Mouse (Mus musculus): Measurements from ENCODE around the gene Cabp1. TPM values are rescaled to one million over a fixed set of nuclear protein-coding genes. Genes with fewer than 3 reads are reported as not detected.
A peak's percentile ranks its signal among the peaks of the same experiment; 100 is the strongest.

Gene Cabp1
- polyA plus RNA-seq, 1 experiment: 3.1 TPM

DNA sequence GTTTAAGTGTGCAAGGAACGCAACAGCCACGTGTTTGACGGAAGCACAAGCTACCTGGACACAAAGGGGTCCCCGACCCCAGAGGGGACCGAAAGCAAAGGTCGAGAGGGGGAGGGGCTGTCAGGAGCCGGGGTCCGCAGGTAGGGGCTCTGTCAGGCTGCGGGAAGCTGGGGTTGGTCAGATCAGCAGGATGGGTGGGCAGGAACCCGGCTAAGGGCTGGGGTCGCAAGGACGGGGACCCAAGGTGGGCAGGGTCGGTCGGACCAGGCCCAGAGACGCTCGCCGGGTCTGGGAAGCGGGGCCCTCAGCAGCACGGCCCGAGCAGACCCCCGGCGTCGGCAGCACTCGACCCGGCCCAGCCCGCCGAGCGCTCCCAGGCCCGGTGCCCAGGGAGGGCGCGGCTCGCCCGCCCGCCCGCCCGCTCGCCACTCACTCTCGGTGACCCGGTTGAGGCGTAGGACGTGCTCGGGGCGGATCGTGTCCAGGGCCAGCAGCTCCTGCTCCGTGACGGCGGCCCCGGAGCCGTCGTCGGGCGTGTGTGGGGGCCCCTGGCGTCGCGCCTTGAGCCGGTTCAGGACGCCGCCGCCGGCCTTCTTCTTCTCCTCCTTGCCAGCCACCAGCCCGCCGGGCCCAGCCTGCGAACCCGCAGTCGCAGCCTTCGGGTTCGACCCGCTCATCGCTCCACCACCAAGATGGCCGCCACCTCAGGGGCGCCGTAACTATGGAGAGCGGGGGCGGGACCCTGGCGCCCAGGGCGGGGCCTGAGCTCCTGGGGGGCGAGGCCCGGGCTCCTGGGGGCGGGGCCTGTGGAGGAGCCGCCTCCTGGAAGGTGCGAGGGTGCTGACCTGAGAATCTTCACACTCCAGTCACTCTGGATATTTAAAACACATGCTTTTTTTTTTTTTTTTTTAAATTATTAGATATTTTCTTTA lies 59.7 kb downstream of the Cabp1 start, which contains the start of gene Unc119b:
Unc119b (minus strand) TSS at position 742 of the 932 bp plus-strand sequence.
- TF ChIP-seq TCF12 (IDR thresholded peaks at IDR 0.05; ENCODE audit: insufficient read depth, poor library complexity, severe bottlenecking) (no peak), USF1 (IDR thresholded peaks at IDR 0.05; ENCODE audit: low read depth) (no peak), MYOG (IDR thresholded peaks at IDR 0.05; ENCODE audit: control insufficient read depth in 1 of 3, insufficient read depth in 1 of 3, insufficient read length in 2 of 3, low read depth in 2 of 3) (no peak), TCF3 (IDR thresholded peaks at IDR 0.05; ENCODE audit: insufficient read length, low read depth) (no peak), POLR2A (IDR thresholded peaks at IDR 0.05; ENCODE audit: insufficient read length, low read depth) (peak; percentile 75), REST (IDR thresholded peaks at IDR 0.05; ENCODE audit: insufficient read depth, insufficient read length) (no peak), E2F4 (IDR thresholded peaks at IDR 0.05; ENCODE audit: insufficient read depth) (no peak), MAX (IDR thresholded peaks at IDR 0.05; ENCODE audit: low read depth) (no peak), MYOD1 (IDR thresholded peaks at IDR 0.05; ENCODE audit: control insufficient read depth in 1 of 3, insufficient read length in 2 of 3, low read depth in 2 of 3) (no peak), SRF (IDR thresholded peaks at IDR 0.05; ENCODE audit: control insufficient read depth, insufficient read length, low read depth) (no peak), CEBPB (IDR thresholded peaks at IDR 0.05; ENCODE audit: insufficient read depth, poor library complexity, severe bottlenecking) (no peak), POLR2AphosphoS2 (IDR thresholded peaks at IDR 0.05; ENCODE audit: insufficient read length, low read depth) (peak; percentile 70)
- no peaks in the 10 kb centered on the region for H3K27me3 ChIP-seq (ENCODE audit: control insufficient read depth, insufficient read depth, insufficient read length)
- H3K36me3 ChIP-seq (ENCODE audit: control insufficient read depth, insufficient read depth): no peaks in the 10 kb centered on the region
- H3K4me3 ChIP-seq: peak within 1 kb of the TSS; percentile 49
- H3ac ChIP-seq (ENCODE audit: control insufficient read depth, insufficient read length): peak within 1 kb of the TSS; percentile 63
- H3K79me2 ChIP-seq (ENCODE audit: control insufficient read depth, insufficient read depth): peaks cover 16% of the 10 kb centered on the region
- H3K4me2 ChIP-seq (ENCODE audit: low read depth): peak within 1 kb of the TSS; percentile 99

GRCm38 (mm10) chr5:115133358-115134066 lies 60.7 kb downstream of the Cabp1 start:
- peak overlapping the region; percentile 49 for H3K4me3 ChIP-seq
- H3K79me2 ChIP-seq (ENCODE audit: control insufficient read depth, insufficient read depth): peaks cover 16% of the 10 kb centered on the region
- TF ChIP-seq MAX (IDR thresholded peaks at IDR 0.05; ENCODE audit: low read depth) (no peak), REST (IDR thresholded peaks at IDR 0.05; ENCODE audit: insufficient read depth, insufficient read length) (no peak)
- no peaks in the 10 kb centered on the region for H3K27me3 ChIP-seq (ENCODE audit: control insufficient read depth, insufficient read depth, insufficient read length)
- peaks cover 6% of the 10 kb centered on the region for H3K36me3 ChIP-seq (ENCODE audit: control insufficient read depth, insufficient read depth)
- H3ac ChIP-seq (ENCODE audit: control insufficient read depth, insufficient read length): peak overlapping the region; percentile 63
- peak overlapping the region; percentile 99 for H3K4me2 ChIP-seq (ENCODE audit: low read depth)

GRCm38 (mm10) chr5:115132465-115132864 lies 61.7 kb downstream of the Cabp1 start:
- no peak overlapping the region for H3K4me2 ChIP-seq (ENCODE audit: low read depth)
- no peak overlapping the region for H3K4me3 ChIP-seq
- TF ChIP-seq E2F4 (IDR thresholded peaks at IDR 0.05; ENCODE audit: insufficient read depth): no peak
- no peak for TF ChIP-seq SRF (IDR thresholded peaks at IDR 0.05; ENCODE audit: control insufficient read depth, insufficient read length, low read depth)
- TF ChIP-seq REST (IDR thresholded peaks at IDR 0.05; ENCODE audit: insufficient read depth, insufficient read length): no peak
- TF ChIP-seq TCF3 (IDR thresholded peaks at IDR 0.05; ENCODE audit: insufficient read length, low read depth): no peak
- no peak for TF ChIP-seq POLR2A (IDR thresholded peaks at IDR 0.05; ENCODE audit: insufficient read length, low read depth)
- TF ChIP-seq USF1 (IDR thresholded peaks at IDR 0.05; ENCODE audit: low read depth): no peak
- no peaks in the 10 kb centered on the region for H3K27me3 ChIP-seq (ENCODE audit: control insufficient read depth, insufficient read depth, insufficient read length)
- peaks cover 12% of the 10 kb centered on the region for H3K36me3 ChIP-seq (ENCODE audit: control insufficient read depth, insufficient read depth)
- no peak overlapping the region for H3ac ChIP-seq (ENCODE audit: control insufficient read depth, insufficient read length)
- H3K79me2 ChIP-seq (ENCODE audit: control insufficient read depth, insufficient read depth): peaks cover 16% of the 10 kb centered on the region

DNA sequence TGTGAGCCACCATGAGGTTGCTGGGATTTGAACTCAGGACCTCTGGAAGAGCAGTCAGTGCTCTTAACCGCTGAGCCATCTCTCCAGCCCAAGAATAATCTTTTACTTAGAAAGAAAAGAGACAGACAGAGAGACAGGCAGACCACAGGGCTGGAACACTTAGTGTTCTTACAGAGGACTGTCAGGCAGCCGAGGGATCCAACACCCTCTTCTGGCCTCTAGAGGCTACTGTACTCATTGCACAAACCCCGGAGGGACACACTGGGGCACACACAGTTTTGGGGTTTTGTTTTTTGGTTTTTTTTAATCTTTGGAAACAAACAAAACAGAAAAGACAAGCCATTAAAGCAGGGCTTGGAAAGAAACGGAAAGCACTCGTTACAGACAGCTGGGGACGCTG lies 64.9 kb downstream of the Cabp1 start:
- Histone ChIP-seq H3K4me3 (no peak overlapping the region), H3K27me3 (ENCODE audit: control insufficient read depth, insufficient read depth, insufficient read length) (no peaks in the 10 kb centered on the region), H3K4me2 (ENCODE audit: low read depth) (no peak overlapping the region), H3K79me2 (ENCODE audit: control insufficient read depth, insufficient read depth) (peaks cover 16% of the 10 kb centered on the region), H3K36me3 (ENCODE audit: control insufficient read depth, insufficient read depth) (peaks cover 16% of the 10 kb centered on the region), H3ac (ENCODE audit: control insufficient read depth, insufficient read length) (no peak overlapping the region)
- TF ChIP-seq USF1 (IDR thresholded peaks at IDR 0.05; ENCODE audit: low read depth) (no peak), E2F4 (IDR thresholded peaks at IDR 0.05; ENCODE audit: insufficient read depth) (no peak), MYOG (IDR thresholded peaks at IDR 0.05; ENCODE audit: control insufficient read depth in 1 of 3, insufficient read depth in 1 of 3, insufficient read length in 2 of 3, low read depth in 2 of 3) (no peak), CEBPB (IDR thresholded peaks at IDR 0.05; ENCODE audit: insufficient read depth, poor library complexity, severe bottlenecking) (no peak), REST (IDR thresholded peaks at IDR 0.05; ENCODE audit: insufficient read depth, insufficient read length) (no peak), TCF12 (IDR thresholded peaks at IDR 0.05; ENCODE audit: insufficient read depth, poor library complexity, severe bottlenecking) (no peak), SRF (IDR thresholded peaks at IDR 0.05; ENCODE audit: control insufficient read depth, insufficient read length, low read depth) (no peak), TCF3 (IDR thresholded peaks at IDR 0.05; ENCODE audit: insufficient read length, low read depth) (no peak), MAX (IDR thresholded peaks at IDR 0.05; ENCODE audit: low read depth) (no peak), POLR2AphosphoS2 (IDR thresholded peaks at IDR 0.05; ENCODE audit: insufficient read length, low read depth) (no peak)

All from myocyte (in vitro differentiated cells).